Mouse (Mus musculus) liver, postnatal 0 days (tissue): ENCODE measurements around the gene Cfb. TPM values are rescaled to one million over a fixed set of nuclear protein-coding genes. Genes with fewer than 3 reads are reported as not detected.
A peak's percentile ranks its signal among the peaks of the same experiment; 100 is the strongest.
"Not testable (repeated sequence)": the region's sequence is repeated elsewhere in the genome, so short reads cannot be mapped to it uniquely, and the experiment has no call there.

Source experiments
- ATAC-seq: fragments of 200-750 bp; cut with Nextera tagmentation; 2 replicates; pipeline ENCODE4 v1.8.0; 2017; ENCODE audit warnings: mild to moderate bottlenecking, moderate library complexity
- DNase-seq: peaks from one replicate; pipeline ENCODE4 v3.0.0-alpha.2; 2016
- H3K27ac ChIP-seq: fragments of 300-500 bp; sonication (generic); 2 replicates; pipeline ENCODE4 v1.5.1; 2014; ENCODE audit warnings: antibody characterized with exemption, moderate library complexity, mild to moderate bottlenecking, low read depth
- H3K27me3 ChIP-seq: fragments of 300-500 bp; sonication (generic); 2 replicates; pipeline ENCODE4 v1.6.1; 2014; ENCODE audit warnings: low read length, control low read depth, mixed read lengths; ENCODE audit not compliant: insufficient read depth
- H3K36me3 ChIP-seq: fragments of 300-500 bp; sonication (generic); replicated peaks from 2 replicates; pipeline ENCODE4 v1.6.1; 2014; ENCODE audit warnings: mild to moderate bottlenecking, control low read depth, low read length, moderate library complexity, mixed read lengths; ENCODE audit not compliant: insufficient read depth
- H3K4me1 ChIP-seq: fragments of 300-500 bp; sonication (generic); 2 replicates; pipeline ENCODE4 v1.6.1; 2014; ENCODE audit warnings: antibody characterized with exemption, mild to moderate bottlenecking, control low read depth; ENCODE audit not compliant: insufficient read depth
- H3K4me2 ChIP-seq: fragments of 300-500 bp; sonication (generic); 2 replicates; pipeline ENCODE4 v1.6.1; 2014; ENCODE audit warnings: low read depth, mild to moderate bottlenecking, low read length, moderate library complexity, mixed read lengths
- H3K4me3 ChIP-seq: fragments of 300-500 bp; sonication (generic); 2 replicates; pipeline ENCODE4 v1.5.1; 2014; ENCODE audit warnings: low read depth, low read length
- H3K9ac ChIP-seq: fragments of 300-500 bp; sonication (generic); replicated peaks from 2 replicates; pipeline ENCODE4 v1.6.1; 2014; ENCODE audit warnings: mild to moderate bottlenecking, moderate library complexity
- H3K9me3 ChIP-seq: fragments of 300-500 bp; sonication (generic); 2 replicates; pipeline ENCODE4 v1.6.1; 2016; ENCODE audit warnings: mild to moderate bottlenecking, control low read depth, low read length, mixed read lengths
- CTCF ChIP-seq: sonication (generic); IDR thresholded peaks from 2 replicates; pipeline ENCODE4 v1.5.1; 2016; ENCODE audit warnings: antibody characterized with exemption, low read depth
- EP300 ChIP-seq: IDR thresholded peaks from 2 replicates; pipeline ENCODE4 v1.6.1; 2016; ENCODE audit warnings: antibody characterized with exemption, low read depth, mild to moderate bottlenecking
- WGBS: fragments of 180-500 bp; shearing (Covaris S2); extraction: QIAGEN DNeasy Blood & Tissue Kit; methylation state at CpG from one replicate; pipeline ENCODE4 v1.1.7; 2014; ENCODE audit not compliant: insufficient replicate concordance; 5-methylcytosine and 5-hydroxymethylcytosine counted together
- polyA plus RNA-seq: library from polyadenylated mRNA; unstranded; fragments of >200 nt; fragmentation: Nextera tagmentation; extraction: Ambion mirVana; gene quantifications from 2 replicates; pipeline ENCODE4 v1.2.1, GENCODE M21; 2015

The Cfb gene
- polyA plus RNA-seq, 1 experiment from 2014 or later: 847 TPM

- peaks cover 26% of the 10 kb centered on the region for H3K36me3 ChIP-seq
- no peak for TF ChIP-seq EP300
- no peak for TF ChIP-seq CTCF
- peak overlapping the region; percentile 83 for H3K4me3 ChIP-seq
- peak overlapping the region; percentile 99 for H3K4me2 ChIP-seq
- peaks cover 16% of the 10 kb centered on the region for H3K4me1 ChIP-seq
- peak overlapping the region; percentile 66 for H3K27ac ChIP-seq
- DNase-seq (no peak), ATAC-seq (peak; percentile 70)
- 6% methylated on average over 47 of the region's 48 CpGs for WGBS
- no peaks in the 10 kb centered on the region for H3K9me3 ChIP-seq
- H3K9ac ChIP-seq: peak overlapping the region; percentile 71
- no peaks in the 10 kb centered on the region for H3K27me3 ChIP-seq
Observed at GRCm38 (mm10) chr17:34836155-34836855, 26.0 kb downstream of the Cfb start.

DNA sequence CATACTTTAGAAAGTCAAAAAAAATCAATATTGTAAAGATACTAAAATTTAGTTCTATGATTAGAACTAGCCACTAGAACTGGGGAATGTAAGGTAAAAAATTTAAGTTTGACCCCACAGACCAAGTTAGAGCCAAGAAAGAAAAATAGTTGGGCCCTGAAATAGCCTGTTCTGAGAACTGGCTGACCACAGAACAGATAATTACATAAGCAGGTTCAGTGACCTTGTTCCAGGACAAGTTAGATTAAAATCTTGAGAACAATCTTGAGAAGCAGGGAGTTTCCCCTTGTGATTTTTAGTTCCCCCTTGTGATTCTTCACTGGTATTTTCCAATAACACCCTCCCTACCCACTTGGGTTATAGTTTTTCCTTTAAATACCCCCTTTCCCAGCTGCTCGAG, 31.5 kb downstream of the Cfb start:
- H3K36me3 ChIP-seq: peaks cover 26% of the 10 kb centered on the region
- H3K4me3 ChIP-seq, DNase-seq, H3K9me3 ChIP-seq, H3K27ac ChIP-seq, H3K9ac ChIP-seq, H3K4me2 ChIP-seq, H3K27me3 ChIP-seq, ATAC-seq, H3K4me1 ChIP-seq: not testable (repeated sequence)
- WGBS: 65% methylated on average over 1 of the region's 1 CpGs

GRCm38 (mm10) chr17:34814818-34815370, 47.4 kb downstream of the Cfb start:
- Histone ChIP-seq H3K36me3 (no peaks in the 10 kb centered on the region), H3K27ac (no peak overlapping the region), H3K4me3 (no peak overlapping the region), H3K27me3 (no peaks in the 10 kb centered on the region), H3K9ac (no peak overlapping the region), H3K4me2 (no peak overlapping the region), H3K4me1 (peaks cover 4% of the 10 kb centered on the region; the same call in 1 of the 2 replicates), H3K9me3 (no peaks in the 10 kb centered on the region)
- ATAC-seq: no peak
- no peak for TF ChIP-seq CTCF
- 66% methylated on average over 7 of the region's 7 CpGs for WGBS
- DNase-seq: no peak

DNA sequence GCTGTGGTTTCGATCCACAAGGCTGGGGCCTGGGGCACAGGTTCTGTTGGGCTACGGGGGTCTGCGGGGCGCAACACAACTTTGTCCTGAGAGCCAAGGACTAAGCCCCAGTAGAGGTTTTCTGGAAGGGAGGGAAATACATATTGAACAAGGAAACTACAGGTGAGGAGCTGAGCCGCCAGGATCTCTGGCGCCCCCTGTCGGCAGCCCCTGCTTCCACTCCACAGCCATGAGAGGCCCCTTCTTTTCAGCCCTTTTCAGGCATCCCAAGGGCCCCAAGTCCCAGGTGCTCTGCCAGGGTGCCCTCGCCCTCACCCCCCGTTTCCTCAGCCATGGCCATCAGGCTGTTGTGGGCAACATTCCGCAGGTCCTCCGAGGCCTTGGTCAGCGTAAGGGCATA, 48.6 kb downstream of the Cfb start:
- H3K4me3 ChIP-seq, ATAC-seq, H3K4me2 ChIP-seq, H3K27ac ChIP-seq, H3K9ac ChIP-seq, H3K9me3 ChIP-seq, H3K36me3 ChIP-seq, H3K27me3 ChIP-seq, H3K4me1 ChIP-seq: not testable (repeated sequence)
- peak; percentile 67 for DNase-seq
- WGBS: 54% methylated on average over 12 of the region's 12 CpGs
- peak; percentile 79 for TF ChIP-seq CTCF

GRCm38 (mm10) chr17:34811275-34811674, 51.0 kb downstream of the Cfb start:
- Histone ChIP-seq H3K27me3 (no peaks in the 10 kb centered on the region), H3K36me3 (no peaks in the 10 kb centered on the region), H3K9ac (no peak overlapping the region; the same call in 1 of the 2 replicates), H3K9me3 (no peaks in the 10 kb centered on the region), H3K4me3 (no peak overlapping the region), H3K27ac (0 out of 2 replicates have a peak overlapping the region, but pooled peaks have one; percentile 16), H3K4me1 (peaks cover 8% of the 10 kb centered on the region; the same call in 1 of the 2 replicates), H3K4me2 (peak overlapping the region; percentile 18; the same call in 1 of the 2 replicates)
- ATAC-seq (peak; percentile 7; the same call in 1 of the 2 replicates), DNase-seq (no peak)
- TF ChIP-seq EP300: no peak
- no peak for TF ChIP-seq CTCF
- 65% methylated on average over 15 of the region's 15 CpGs for WGBS

GRCm38 (mm10) chr17:34810811-34811210, 51.5 kb downstream of the Cfb start:
- not testable (repeated sequence) for H3K4me1 ChIP-seq, H3K27me3 ChIP-seq, H3K9me3 ChIP-seq, H3K4me3 ChIP-seq, H3K36me3 ChIP-seq, H3K4me2 ChIP-seq, DNase-seq, H3K9ac ChIP-seq
- 0 out of 2 replicates have a peak overlapping the region, but pooled peaks have one; percentile 16 for H3K27ac ChIP-seq
- ATAC-seq: peak; percentile 64
- 42% methylated on average over 5 of the region's 8 CpGs for WGBS

DNA sequence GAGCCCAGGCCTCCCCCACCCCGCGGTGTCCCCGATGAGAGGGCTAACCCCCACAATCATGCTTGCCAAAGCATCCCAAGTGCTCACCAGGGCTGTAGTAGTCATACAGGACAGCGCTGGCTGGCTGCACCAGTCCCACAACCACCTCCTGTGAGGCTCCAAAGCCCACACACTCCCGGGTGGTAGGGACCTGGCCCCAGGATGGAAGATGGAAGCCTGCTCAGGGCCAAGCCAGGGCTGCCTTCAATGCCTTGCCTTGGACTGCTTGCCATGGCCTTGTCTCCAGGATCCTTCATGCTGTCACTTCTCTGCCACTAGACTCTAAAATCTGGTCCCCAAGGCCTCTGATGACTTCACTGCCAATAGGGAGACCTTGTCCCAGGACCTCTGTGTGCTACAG, 51.9 kb downstream of the Cfb start:
- H3K4me2 ChIP-seq, ATAC-seq, H3K9ac ChIP-seq, DNase-seq, H3K9me3 ChIP-seq, H3K4me3 ChIP-seq, H3K27me3 ChIP-seq, H3K36me3 ChIP-seq, H3K4me1 ChIP-seq: not testable (repeated sequence)
- WGBS: 84% methylated on average over 5 of the region's 5 CpGs
- H3K27ac ChIP-seq: peak overlapping the region; percentile 57; the same call in 1 of the 2 replicates
